Mouse (Mus musculus) ES-E14 (cell line): Measurements from ENCODE around the gene Baiap2. TPM values are rescaled to one million over a fixed set of nuclear protein-coding genes. Genes with fewer than 3 reads are reported as not detected.

Experiments
- DNase-seq: peaks from one replicate; pipeline ENCODE4 v3.0.0-alpha.2; 2013; ENCODE audit warnings: low read depth, low spot score
- H3K27ac ChIP-seq: 2 replicates; pipeline ENCODE4 v1.5.1; 2012; ENCODE audit warnings: low read depth, mild to moderate bottlenecking, low read length, moderate library complexity, mixed read lengths; ENCODE audit not compliant: poor library complexity, insufficient read depth, severe bottlenecking
- H3K36me3 ChIP-seq: 2 replicates; pipeline ENCODE4 v1.6.1; 2012; ENCODE audit warnings: mild to moderate bottlenecking, low read length, moderate library complexity, mixed read lengths; ENCODE audit not compliant: control insufficient read depth, poor library complexity, insufficient read depth, severe bottlenecking
- H3K4me1 ChIP-seq, 2 experiments: fragments of 150-350 bp in 1 of 2; sonication (generic) in 1 of 2; 2 replicates each; pipeline ENCODE4 v1.6.1; 2012; ENCODE audit warnings: low read length in 2 of 2, mild to moderate bottlenecking in 1 of 2, mixed read lengths in 1 of 2; ENCODE audit not compliant: control insufficient read depth in 2 of 2, insufficient read depth in 2 of 2, poor library complexity in 1 of 2
- H3K4me3 ChIP-seq, 2 experiments: fragments of 150-350 bp in 1 of 2; sonication (generic) in 1 of 2; 2 replicates each; pipeline ENCODE4 v1.5.1; 2012; ENCODE audit warnings: low read length in 2 of 2, low read depth in 1 of 2, mild to moderate bottlenecking in 1 of 2, mixed read lengths in 1 of 2; ENCODE audit not compliant: insufficient read depth in 1 of 2, poor library complexity in 1 of 2, severe bottlenecking in 1 of 2
- H3K9ac ChIP-seq: 2 replicates; pipeline ENCODE4 v1.6.1; 2012; ENCODE audit warnings: low read depth, mild to moderate bottlenecking, low read length, mixed read lengths; ENCODE audit not compliant: poor library complexity, insufficient read depth, severe bottlenecking
- H3K9me3 ChIP-seq: fragments of 150-350 bp; sonication (generic); 2 replicates; pipeline ENCODE4 v1.6.1; 2012; ENCODE audit warnings: low read depth, mild to moderate bottlenecking, low read length; ENCODE audit not compliant: control insufficient read depth, insufficient read depth
- CHD2 ChIP-seq: IDR thresholded peaks from 2 replicates; pipeline ENCODE4 v1.6.1; 2014; ENCODE audit warnings: mild to moderate bottlenecking, low read depth, low read length, inconsistent platforms
- HCFC1 ChIP-seq: IDR thresholded peaks from 2 replicates; pipeline ENCODE4 v1.6.1; 2012; ENCODE audit warnings: low read length, inconsistent platforms, borderline replicate concordance; ENCODE audit not compliant: insufficient read depth
- MAFK ChIP-seq: IDR thresholded peaks from 2 replicates; pipeline ENCODE4 v1.6.1; 2014; ENCODE audit warnings: mild to moderate bottlenecking, low read depth, low read length, inconsistent platforms; ENCODE audit not compliant: insufficient read depth
- ZC3H11A ChIP-seq: IDR thresholded peaks from 2 replicates; pipeline ENCODE4 v1.6.1; 2012; ENCODE audit warnings: low read depth, mild to moderate bottlenecking, inconsistent platforms, low read length, borderline replicate concordance
- ZNF384 ChIP-seq: IDR thresholded peaks from 2 replicates; pipeline ENCODE4 v1.6.1; 2012; ENCODE audit warnings: low read depth, low read length, inconsistent platforms
- in situ Hi-C, 2 experiments: fragments of 600-800 bp; cut with MboI; formaldehyde crosslinking; loops; one replicate each; pipeline ENCODE4 v1.15.1; 2025; ENCODE audit warnings: low sequenced_read_pairs in 2 of 2, inconsistent platforms in 1 of 2; ENCODE audit not compliant: unreplicated experiment in 2 of 2
- total RNA-seq: library from RNA; depleted of rRNA; stranded (reverse); fragments of 300-350 nt; gene quantifications from 2 replicates; pipeline ENCODE4 v1.2.3, GENCODE M21; 2012

Gene Baiap2
- total RNA-seq, 1 experiment = 23.3 TPM

DNA sequence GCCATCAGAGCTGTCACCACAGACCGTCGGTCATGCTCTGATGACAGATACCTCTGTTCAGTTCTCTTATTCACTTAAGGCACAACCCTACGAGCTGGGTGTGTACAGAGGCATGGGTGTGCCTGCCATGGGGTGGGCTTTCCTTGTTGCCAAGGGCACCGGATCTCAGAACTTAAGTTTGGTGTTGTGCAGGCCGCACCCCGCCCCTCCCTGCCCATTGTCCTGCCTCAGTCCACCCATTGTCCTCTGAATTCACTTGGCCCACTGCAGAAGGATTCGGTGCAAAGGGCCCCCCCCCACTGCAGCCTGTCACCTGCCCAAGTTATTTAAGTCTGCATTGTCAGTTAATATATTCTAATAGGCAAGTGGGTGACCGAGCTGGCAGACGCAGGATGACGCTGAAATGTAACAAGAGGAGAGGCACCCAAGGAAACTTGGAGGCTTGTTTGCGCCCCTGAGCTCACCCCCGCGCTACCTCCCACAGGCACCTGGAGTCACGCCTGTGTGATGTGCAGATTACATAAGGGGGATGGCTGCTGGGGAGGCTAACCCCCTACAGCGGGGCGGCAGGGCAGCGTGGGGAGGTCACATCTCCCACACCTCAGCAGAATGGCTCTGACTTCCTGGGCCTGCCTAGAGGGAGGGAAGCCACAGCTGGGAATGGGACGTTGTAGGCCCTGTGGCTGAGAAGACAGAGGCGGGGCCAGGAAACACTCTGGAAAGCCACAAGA lies 4.6 kb upstream of the Baiap2 start:
- in situ Hi-C loops = no loop called here
- Histone ChIP-seq H3K9me3 (no peaks in the 10 kb centered on the region), H3K4me1 (peaks cover 15 to 45% of the 10 kb centered on the region in 2 experiments), H3K9ac (peak overlapping the region; percentile 41; the same call in 1 of the 2 replicates), H3K4me3 (peak overlapping the region; percentile 5 to 18; a peak in 2 of 4 replicates), H3K36me3 (no peaks in the 10 kb centered on the region), H3K27ac (peak overlapping the region; percentile 54)
- TF ChIP-seq ZNF384 (no peak), ZC3H11A (no peak), CHD2 (no peak), HCFC1 (no peak), MAFK (no peak)
- DNase-seq = no peak

GRCm38 (mm10) chr11:119939073-119939710 lies 3.4 kb upstream of the Baiap2 start:
- DNase-seq = no peak
- no peak overlapping the region for H3K27ac ChIP-seq
- peaks cover 15 to 45% of the 10 kb centered on the region in 2 experiments for H3K4me1 ChIP-seq
- H3K9ac ChIP-seq = no peak overlapping the region; the same call in 1 of the 2 replicates
- TF ChIP-seq ZNF384 (no peak), MAFK (no peak), ZC3H11A (no peak), CHD2 (no peak), HCFC1 (no peak)
- H3K9me3 ChIP-seq = no peaks in the 10 kb centered on the region
- H3K4me3 ChIP-seq = no peak overlapping the region
- no peaks in the 10 kb centered on the region for H3K36me3 ChIP-seq
- in situ Hi-C loops = no loop called here

DNA sequence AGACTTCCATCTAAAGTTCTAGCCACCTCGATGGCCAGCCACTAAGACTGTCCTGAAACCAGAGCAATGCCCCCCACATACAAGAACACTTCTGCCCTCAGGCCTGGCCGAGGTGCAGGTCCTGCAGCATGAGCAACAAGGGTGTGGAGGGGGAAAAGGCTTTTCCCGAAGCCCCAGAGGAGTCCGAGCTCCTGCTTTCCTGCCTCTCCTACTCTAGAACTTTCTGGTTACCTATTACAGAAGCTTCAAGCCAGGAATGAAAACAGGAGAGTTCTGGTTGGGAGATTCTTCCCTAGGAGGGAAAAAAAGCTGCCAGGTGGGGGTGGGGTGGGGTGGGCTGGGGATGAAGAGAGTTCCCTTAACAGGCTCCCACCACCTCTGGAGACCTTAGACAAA lies 2.9 kb upstream of the Baiap2 start:
- Histone ChIP-seq H3K9me3 (no peaks in the 10 kb centered on the region), H3K4me3 (no peak overlapping the region), H3K4me1 (peaks cover 15 to 45% of the 10 kb centered on the region in 2 experiments), H3K36me3 (no peaks in the 10 kb centered on the region), H3K9ac (no peak overlapping the region), H3K27ac (no peak overlapping the region)
- in situ Hi-C loops = no loop called here
- TF ChIP-seq ZC3H11A (no peak), MAFK (no peak), ZNF384 (no peak), CHD2 (no peak), HCFC1 (no peak)
- no peak for DNase-seq

DNA sequence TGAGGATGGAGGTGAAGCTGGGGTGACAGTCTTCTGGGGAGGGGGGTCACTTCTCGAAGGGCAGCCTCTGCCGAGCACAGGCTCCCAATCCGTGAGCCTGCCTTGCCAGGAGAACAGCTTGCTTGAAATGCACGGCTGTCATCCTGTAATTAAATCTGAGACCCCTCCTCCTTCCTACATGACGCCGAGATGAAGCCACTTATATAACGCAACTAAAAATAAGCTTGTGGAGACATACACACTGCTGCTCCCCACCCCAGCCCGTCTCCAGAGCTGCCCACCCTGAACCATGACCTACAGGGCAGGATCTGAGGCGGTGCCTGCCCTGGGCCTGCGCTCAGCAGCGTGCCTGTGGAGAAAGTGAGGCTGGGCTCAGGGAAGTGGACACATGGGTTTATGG lies 2.4 kb upstream of the Baiap2 start:
- in situ Hi-C loops = no loop called here

More for the DNA sequence above, 2.4 kb upstream of the Baiap2 start:
- Histone ChIP-seq H3K9me3 (no peaks in the 10 kb centered on the region), H3K27ac (no peak overlapping the region), H3K4me1 (peaks cover 15 to 45% of the 10 kb centered on the region in 2 experiments), H3K9ac (no peak overlapping the region), H3K36me3 (no peaks in the 10 kb centered on the region), H3K4me3 (no peak overlapping the region)
- no peak for TF ChIP-seq CHD2
- no peak for TF ChIP-seq ZNF384
- TF ChIP-seq MAFK = no peak
- no peak for TF ChIP-seq ZC3H11A
- TF ChIP-seq HCFC1 = no peak
- DNase-seq = no peak
